Mouse (Mus musculus) liver, adult 2 months (tissue): ENCODE measurements around the gene Olfr152. TPM values are rescaled to one million over a fixed set of nuclear protein-coding genes. Genes with fewer than 3 reads are reported as not detected.

Experiments
- DNase-seq: peaks from one replicate; pipeline ENCODE4 v3.0.0-alpha.2; 2011; ENCODE audit warnings: low read depth, low spot score; ENCODE audit errors: extremely low read depth
- H3K27ac ChIP-seq: fragments of 200-500 bp; replicated peaks from 2 replicates; pipeline ENCODE4 v1.5.1; 2012; ENCODE audit warnings: low read depth, mild to moderate bottlenecking, control low read depth, inconsistent platforms, low read length; ENCODE audit not compliant: insufficient read depth
- H3K27me3 ChIP-seq: fragments of 200-500 bp; 2 replicates; pipeline ENCODE4 v1.6.1; 2012; ENCODE audit warnings: mild to moderate bottlenecking, moderate library complexity, low read length, inconsistent platforms; ENCODE audit not compliant: control insufficient read depth, insufficient read depth
- H3K36me3 ChIP-seq: fragments of 200-500 bp; 2 replicates; pipeline ENCODE4 v1.6.1; 2012; ENCODE audit warnings: low read length, inconsistent platforms; ENCODE audit not compliant: control insufficient read depth, insufficient read depth
- H3K4me1 ChIP-seq: fragments of 200-500 bp; 2 replicates; pipeline ENCODE4 v1.6.1; 2011; ENCODE audit warnings: low read length; ENCODE audit not compliant: control insufficient read depth, insufficient read depth
- H3K4me3 ChIP-seq: fragments of 200-500 bp; 2 replicates; pipeline ENCODE4 v1.5.1; 2011; ENCODE audit warnings: low read depth, mild to moderate bottlenecking, control low read depth, low read length, moderate library complexity; ENCODE audit not compliant: insufficient read depth
- H3K79me2 ChIP-seq: fragments of 200-500 bp; 2 replicates; pipeline ENCODE4 v1.6.1; 2012; ENCODE audit warnings: inconsistent platforms, mild to moderate bottlenecking, low read length, moderate library complexity; ENCODE audit not compliant: control insufficient read depth, insufficient read depth
- H3K9ac ChIP-seq: fragments of 200-500 bp; 2 replicates; pipeline ENCODE4 v1.6.1; 2012; ENCODE audit warnings: low read depth, mild to moderate bottlenecking, control low read depth, inconsistent platforms, low read length
- CTCF ChIP-seq: fragments of 200-500 bp; IDR thresholded peaks from 2 replicates; pipeline ENCODE4 v1.5.1; 2011; ENCODE audit warnings: low read depth, low read length, control low read depth
- POLR2A ChIP-seq: fragments of 200-500 bp; IDR thresholded peaks from 2 replicates; pipeline ENCODE4 v1.6.1; 2011; ENCODE audit warnings: low read length, control low read depth; ENCODE audit not compliant: insufficient read depth; ENCODE audit errors: extremely low read depth
- WGBS: fragments of 180-500 bp; shearing (Covaris S2); methylation state at CpG from one replicate; pipeline ENCODE4 v1.1.7; 2018; 5-methylcytosine and 5-hydroxymethylcytosine counted together
- polyA plus RNA-seq: library from polyadenylated mRNA; depleted of rRNA; stranded (reverse); fragments of >200 nt; gene quantifications from 2 replicates; pipeline ENCODE4 v1.2.3, GENCODE M21; 2012; rRNA removed
- total RNA-seq: library from RNA; depleted of rRNA; stranded (reverse); fragments of >200 nt; gene quantifications from 2 replicates; pipeline ENCODE4 v1.2.3, GENCODE M21; 2014; rRNA removed

Gene Olfr152
- total RNA-seq (not detected in 2 replicates), polyA plus RNA-seq (not detected in 2 replicates)

GRCm38 (mm10) chr2:87779183-87779582, at the start of gene Olfr152:
TSS of gene Olfr152 (plus strand) at chr2:87779483.
- no peaks in the 10 kb centered on the region for H3K79me2 ChIP-seq
- no peak for TF ChIP-seq POLR2A
- no peaks in the 10 kb centered on the region for H3K36me3 ChIP-seq
- 74% methylated on average over 4 of the region's 4 CpGs for WGBS
- H3K4me1 ChIP-seq, result no peaks in the 10 kb centered on the region
- no peaks in the 10 kb centered on the region for H3K27me3 ChIP-seq
- no peak within 1 kb of the TSS for H3K4me3 ChIP-seq
- no peak within 1 kb of the TSS for H3K27ac ChIP-seq
- no peak within 1 kb of the TSS for H3K9ac ChIP-seq
- no peak for DNase-seq

- H3K36me3 ChIP-seq, result no peaks in the 10 kb centered on the region
- H3K4me1 ChIP-seq, result no peaks in the 10 kb centered on the region
- DNase-seq, result no peak
- WGBS, result 72% methylated on average over 1 of the region's 1 CpGs
- H3K27ac ChIP-seq, result no peak within 1 kb of the TSS
- H3K4me3 ChIP-seq, result no peak within 1 kb of the TSS
- no peak for TF ChIP-seq POLR2A
- TF ChIP-seq CTCF, result no peak
- H3K79me2 ChIP-seq, result no peaks in the 10 kb centered on the region
- no peaks in the 10 kb centered on the region for H3K27me3 ChIP-seq
- no peak within 1 kb of the TSS for H3K9ac ChIP-seq
These were observed 39.4 kb upstream of the Olfr152 start, which contains the start of gene Olfr1138 for GRCm38 (mm10) chr2:87739878-87740277. TSS of gene Olfr1138 (minus strand) at chr2:87739978.

GRCm38 (mm10) chr2:87743452-87743851, 35.8 kb upstream of the Olfr152 start, which contains the start of gene Olfr1140:
TSS of gene Olfr1140 (plus strand) at chr2:87743752.
- TF ChIP-seq POLR2A, result no peak
- TF ChIP-seq CTCF, result no peak
- Histone ChIP-seq H3K9ac (no peak within 1 kb of the TSS), H3K36me3 (no peaks in the 10 kb centered on the region), H3K4me1 (no peaks in the 10 kb centered on the region), H3K27ac (no peak within 1 kb of the TSS), H3K79me2 (no peaks in the 10 kb centered on the region), H3K4me3 (no peak within 1 kb of the TSS), H3K27me3 (no peaks in the 10 kb centered on the region)
- no peak for DNase-seq
- 69% methylated on average over 3 of the region's 3 CpGs for WGBS

- 65% methylated on average over 1 of the region's 1 CpGs for WGBS
- Histone ChIP-seq H3K79me2 (no peaks in the 10 kb centered on the region), H3K27me3 (no peaks in the 10 kb centered on the region), H3K27ac (no peak within 1 kb of the TSS), H3K9ac (no peak within 1 kb of the TSS), H3K4me1 (no peaks in the 10 kb centered on the region), H3K4me3 (no peak within 1 kb of the TSS), H3K36me3 (no peaks in the 10 kb centered on the region)
- DNase-seq, result no peak
- TF ChIP-seq CTCF (no peak), POLR2A (no peak)
These were observed 25.4 kb upstream of the Olfr152 start, which contains the start of gene Olfr1141 for GRCm38 (mm10) chr2:87753891-87754290. TSS of gene Olfr1141 (minus strand) at chr2:87753991.

- Histone ChIP-seq H3K4me3 (no peak overlapping the region), H3K9ac (no peak overlapping the region), H3K27me3 (no peaks in the 10 kb centered on the region), H3K36me3 (no peaks in the 10 kb centered on the region), H3K27ac (no peak overlapping the region), H3K4me1 (no peaks in the 10 kb centered on the region), H3K79me2 (no peaks in the 10 kb centered on the region)
- peak; percentile 3 for DNase-seq
- TF ChIP-seq POLR2A (no peak), CTCF (no peak)
- WGBS, result 36% methylated on average over 1 of the region's 1 CpGs
These were observed 3.1 kb upstream of the Olfr152 start for GRCm38 (mm10) chr2:87776143-87776542.

GRCm38 (mm10) chr2:87800292-87800691, 21.0 kb downstream of the Olfr152 start, which contains the start of gene Olfr1143:
TSS of gene Olfr1143 (plus strand) at chr2:87800592.
- Histone ChIP-seq H3K79me2 (no peaks in the 10 kb centered on the region), H3K9ac (no peak within 1 kb of the TSS), H3K27me3 (no peaks in the 10 kb centered on the region), H3K36me3 (no peaks in the 10 kb centered on the region), H3K4me3 (no peak within 1 kb of the TSS), H3K4me1 (no peaks in the 10 kb centered on the region), H3K27ac (no peak within 1 kb of the TSS)
- no peak for DNase-seq
- TF ChIP-seq POLR2A, result no peak
- TF ChIP-seq CTCF, result no peak
